ENCODE assay signal across 27 mouse cellular contexts in the genomic region with DNA sequence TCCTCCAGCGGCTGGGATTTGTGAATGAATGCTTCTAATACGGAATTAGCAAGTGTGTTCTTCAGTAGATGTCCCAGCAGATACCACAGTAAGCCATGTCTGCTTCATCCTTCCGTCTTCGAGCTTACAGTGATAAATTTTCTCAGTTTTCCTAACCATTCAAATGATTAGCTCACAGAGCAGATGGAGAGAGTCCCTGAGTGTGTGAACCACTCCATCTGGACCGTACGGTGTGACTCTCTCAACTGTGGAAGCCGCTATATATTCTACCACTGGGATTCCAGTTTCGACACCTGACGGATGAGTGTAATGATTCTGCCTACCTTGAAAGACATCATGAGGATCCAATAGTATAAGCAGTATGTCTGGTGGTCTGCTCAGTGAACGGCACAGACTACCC. TPM values are rescaled to one million over a fixed set of nuclear protein-coding genes. Genes with fewer than 3 reads are reported as not detected.
DNase-seq lines count a peak whose midpoint lies in the region; ATAC-seq lines count a peak whose summit lies in the region.
"Had no signal": no experiment of that assay in that cellular context is flagged by ENCODE, and none has a peak within 500 bp of the region (broad histone marks: within the 10 kb centered on the region; RNA-seq: fewer than 3 reads in every experiment).

No protein-coding gene starts in this region.

- H3K4me3 ChIP-seq in forebrain, embryonic 14.5 days (ENCODE audit: low read depth, low read length): no peak overlapping the region
- H3K4me3 ChIP-seq in forebrain, embryonic 11.5 days (ENCODE audit: low read depth, low read length): no peak overlapping the region
- H3K4me3 ChIP-seq in hindbrain, embryonic 16.5 days (ENCODE audit: low read length): no peak overlapping the region
- H3K4me3 ChIP-seq in hindbrain, embryonic 14.5 days (replicated peaks; ENCODE audit: low read length): no peak overlapping the region
- H3K4me3 ChIP-seq: heart, adult 2 months; heart, embryonic 13.5 days; hindbrain, embryonic 12.5 days; layer of hippocampus, adult 2 months; liver, embryonic 13.5 days; stomach, embryonic 15.5 days had no signal

- H3K4me2 ChIP-seq in forebrain, embryonic 14.5 days (ENCODE audit: low read length): no peak overlapping the region
- H3K4me2 ChIP-seq in forebrain, embryonic 11.5 days (ENCODE audit: low read depth, low read length, severe bottlenecking): no peak overlapping the region
- no peak overlapping the region for H3K4me2 ChIP-seq in hindbrain, embryonic 16.5 days (ENCODE audit: low read length)
- no peak overlapping the region for H3K4me2 ChIP-seq in hindbrain, embryonic 14.5 days (replicated peaks)
- H3K4me2 ChIP-seq: heart, embryonic 13.5 days; hindbrain, embryonic 12.5 days; liver, embryonic 13.5 days; midbrain, embryonic 11.5 days; stomach, embryonic 15.5 days had no signal

- no peaks in the 10 kb centered on the region for H3K27me3 ChIP-seq in forebrain, embryonic 14.5 days (replicated peaks; ENCODE audit: control insufficient read depth, insufficient read depth, low read length)
- no peaks in the 10 kb centered on the region for H3K27me3 ChIP-seq in forebrain, embryonic 11.5 days (ENCODE audit: control insufficient read depth, insufficient read depth, low read length)
- no peaks in the 10 kb centered on the region for H3K27me3 ChIP-seq in hindbrain, embryonic 16.5 days (replicated peaks; ENCODE audit: control insufficient read depth, insufficient read depth, low read length)
- no peaks in the 10 kb centered on the region for H3K27me3 ChIP-seq in hindbrain, embryonic 14.5 days (ENCODE audit: control insufficient read depth, insufficient read depth, low read length)
- H3K27me3 ChIP-seq: heart, embryonic 13.5 days; hindbrain, embryonic 12.5 days; liver, embryonic 13.5 days; stomach, embryonic 15.5 days had no signal

- H3K27ac ChIP-seq in forebrain, embryonic 14.5 days (ENCODE audit: low read depth, low read length): no peak overlapping the region
- no peak overlapping the region for H3K27ac ChIP-seq in forebrain, embryonic 11.5 days (ENCODE audit: low read depth, low read length)
- no peak overlapping the region for H3K27ac ChIP-seq in hindbrain, embryonic 16.5 days (ENCODE audit: low read depth, low read length)
- H3K27ac ChIP-seq in hindbrain, embryonic 14.5 days: no peak overlapping the region
- H3K27ac ChIP-seq: heart, adult 2 months; heart, embryonic 13.5 days; hindbrain, embryonic 12.5 days; kidney, postnatal 0 days; layer of hippocampus, adult 2 months; liver, embryonic 13.5 days; stomach, embryonic 15.5 days had no signal

- no peaks in the 10 kb centered on the region for H3K36me3 ChIP-seq in forebrain, embryonic 14.5 days (ENCODE audit: control insufficient read depth, insufficient read depth, low read length)
- no peaks in the 10 kb centered on the region for H3K36me3 ChIP-seq in forebrain, embryonic 11.5 days (ENCODE audit: control insufficient read depth, insufficient read depth, low read length)
- H3K36me3 ChIP-seq in hindbrain, embryonic 16.5 days (ENCODE audit: control insufficient read depth, insufficient read depth, low read length): no peaks in the 10 kb centered on the region
- H3K36me3 ChIP-seq in hindbrain, embryonic 14.5 days (replicated peaks; ENCODE audit: control insufficient read depth, insufficient read depth): no peaks in the 10 kb centered on the region
- H3K36me3 ChIP-seq: heart, embryonic 13.5 days; hindbrain, embryonic 12.5 days; liver, embryonic 13.5 days; stomach, embryonic 15.5 days had no signal

- H3K9ac ChIP-seq in forebrain, embryonic 14.5 days (ENCODE audit: low read length): no peak overlapping the region
- no peak overlapping the region for H3K9ac ChIP-seq in forebrain, embryonic 11.5 days (ENCODE audit: low read length)
- H3K9ac ChIP-seq in hindbrain, embryonic 16.5 days (ENCODE audit: low read depth, low read length): no peak overlapping the region
- H3K9ac ChIP-seq in hindbrain, embryonic 14.5 days: no peak overlapping the region
- H3K9ac ChIP-seq: heart, embryonic 13.5 days; hindbrain, embryonic 12.5 days; liver, embryonic 13.5 days; stomach, embryonic 15.5 days had no signal

- no peaks in the 10 kb centered on the region for H3K9me3 ChIP-seq in forebrain, embryonic 14.5 days (replicated peaks; ENCODE audit: control insufficient read depth, low read length)
- no peaks in the 10 kb centered on the region for H3K9me3 ChIP-seq in forebrain, embryonic 11.5 days (ENCODE audit: control insufficient read depth, low read length)
- H3K9me3 ChIP-seq in hindbrain, embryonic 16.5 days (ENCODE audit: control insufficient read depth, low read length): no peaks in the 10 kb centered on the region
- H3K9me3 ChIP-seq in hindbrain, embryonic 14.5 days (ENCODE audit: control insufficient read depth, low read length): no peaks in the 10 kb centered on the region
- H3K9me3 ChIP-seq: heart, embryonic 13.5 days; hindbrain, embryonic 12.5 days; liver, embryonic 13.5 days; stomach, embryonic 15.5 days had no signal

- peak; percentile 77; the same call in 1 of the 2 replicates for ATAC-seq in forebrain, embryonic 14.5 days
- ATAC-seq in forebrain, embryonic 11.5 days (replicated peaks; ENCODE audit: low FRiP score): no peak
- peak; percentile 57; the same call in 1 of the 2 replicates for ATAC-seq in hindbrain, embryonic 16.5 days
- ATAC-seq in hindbrain, embryonic 14.5 days (ENCODE audit: low FRiP score): no peak
- ATAC-seq: CD4-positive, CD25-positive, alpha-beta regulatory T cell, adult 4 months had no signal

- peak; percentile 68 for DNase-seq in forebrain, embryonic 14.5 days (ENCODE audit: low spot score)
- DNase-seq in forebrain, embryonic 11.5 days (ENCODE audit: low spot score): no peak
- DNase-seq in hindbrain, embryonic 14.5 days (ENCODE audit: low spot score): no peak
- peak; percentile 40 for DNase-seq in right cerebral cortex, adult 18-20 months
- no peak for DNase-seq in right cerebral cortex, postnatal 4 days
- peak; percentile 18 to 25 for DNase-seq in right cerebral cortex, postnatal 36 days (ENCODE audit: low spot score in 2 of 2)
- DNase-seq in urinary bladder, adult 2 months (ENCODE audit: low spot score): no peak
- DNase-seq: adrenal gland, postnatal 14 days; cerebellum, adult 11 months; cerebellum, postnatal 10 days; gastrocnemius, postnatal 25 days; heart, adult 2 months; kidney, adult 2 months; liver, embryonic 13.5 days; lung, adult 2 months; lung, postnatal 14 days; thymus, adult 18-20 months; thymus, postnatal 36 days had no signal

- peaks cover 8% of the 10 kb centered on the region for H3K4me1 ChIP-seq in forebrain, embryonic 14.5 days (ENCODE audit: control insufficient read depth, insufficient read depth, low read length)
- no peaks in the 10 kb centered on the region for H3K4me1 ChIP-seq in forebrain, embryonic 11.5 days (replicated peaks; ENCODE audit: control insufficient read depth, insufficient read depth, low read length)
- H3K4me1 ChIP-seq in hindbrain, embryonic 16.5 days (ENCODE audit: control insufficient read depth, insufficient read depth, low read depth, low read length): no peaks in the 10 kb centered on the region; the same call in 1 of the 2 replicates
- no peaks in the 10 kb centered on the region; the same call in 1 of the 2 replicates for H3K4me1 ChIP-seq in hindbrain, embryonic 14.5 days (replicated peaks; ENCODE audit: control insufficient read depth, insufficient read depth, low read length)
- H3K4me1 ChIP-seq: liver, embryonic 13.5 days; stomach, embryonic 15.5 days had no signal

- WGBS in forebrain, embryonic 14.5 days: 77% methylated on average over 10 of the region's 10 CpGs
- WGBS in forebrain, embryonic 11.5 days: 90% methylated on average over 10 of the region's 10 CpGs
- 75% methylated on average over 10 of the region's 10 CpGs for WGBS in hindbrain, embryonic 16.5 days
- WGBS in hindbrain, embryonic 14.5 days: 78% methylated on average over 10 of the region's 10 CpGs

RNA-seq across cellular contexts. Expression of gene March4, which starts 44.1 kb away (rescaled TPM):
- polyA plus RNA-seq in forebrain, embryonic 14.5 days (2014; fragmentation: Nextera tagmentation; extraction: Ambion mirVana): 2.8 and 3.6 TPM in 2 replicates
- polyA plus RNA-seq in forebrain, embryonic 11.5 days (2014; fragmentation: Nextera tagmentation; extraction: Ambion mirVana): 0.15 TPM in 2 replicates
- 9.4 and 10.3 TPM in 2 replicates for polyA plus RNA-seq in hindbrain, embryonic 16.5 days (2015; fragmentation: Nextera tagmentation; extraction: Ambion mirVana)
- 10.2 and 11.1 TPM in 2 replicates for polyA plus RNA-seq in hindbrain, embryonic 14.5 days (2014; fragmentation: Nextera tagmentation; extraction: Ambion mirVana)
- 0.04 and 0.18 TPM in 2 replicates for polyA plus RNA-seq in urinary bladder, adult 2 months (2012; rRNA removed)
- polyA plus RNA-seq: CD4-positive, CD25-positive, alpha-beta regulatory T cell, adult 4 months; embryonic facial prominence, embryonic 11.5 days; heart, embryonic 13.5 days; kidney, postnatal 0 days; liver, embryonic 13.5 days had no signal

Comparison
In these comparisons a context has a peak if more than half of its experiments do, and no peak if none do; other contexts are left out.
1. ATAC-seq: peak in forebrain, embryonic 14.5 days (single experiment) and hindbrain, embryonic 16.5 days (single experiment); none in forebrain, embryonic 11.5 days (single experiment) and hindbrain, embryonic 14.5 days (single experiment).
2. DNase-seq: peak in forebrain, embryonic 14.5 days (single experiment), right cerebral cortex, adult 18-20 months (single experiment) and right cerebral cortex, postnatal 36 days (2 of 2); none in forebrain, embryonic 11.5 days (single experiment), hindbrain, embryonic 14.5 days (single experiment), right cerebral cortex, postnatal 4 days (single experiment) and urinary bladder, adult 2 months (single experiment).